Mouse (Mus musculus): Measurements from ENCODE around the gene 1700013F07Rik.

DNA sequence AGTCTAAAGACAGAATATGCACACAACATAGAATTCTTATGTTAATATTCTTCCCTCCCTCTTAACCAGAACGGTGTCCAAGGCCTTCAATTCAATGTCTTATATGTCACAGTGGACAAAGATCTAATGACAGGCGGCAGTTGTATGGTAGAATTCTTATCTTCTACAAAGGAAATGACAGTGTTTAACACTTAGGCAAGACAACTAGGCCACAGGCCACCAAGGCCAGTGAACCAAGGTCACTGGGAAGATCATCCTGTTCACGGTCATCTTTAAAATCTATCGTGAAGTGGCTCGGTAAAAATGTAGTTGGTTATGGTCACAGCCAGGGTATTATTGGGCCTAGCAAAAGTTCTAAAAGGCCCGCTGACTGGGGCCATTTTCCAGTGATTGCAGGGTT is at the start of gene 1700013F07Rik:
- TF ChIP-seq CTCF (IDR thresholded peaks at IDR 0.05), result no peak
- TF ChIP-seq EP300 (IDR thresholded peaks at IDR 0.05), result no peak

Data from lung, postnatal 0 days (tissue).